Mouse (Mus musculus) urinary bladder, postnatal 25 days (tissue): ENCODE measurements around the gene 9030612E09Rik.

Source experiments
- DNase-seq: peaks from one replicate; pipeline ENCODE4 v3.0.0; 2022; ENCODE audit warnings: low spot score

The 9030612E09Rik gene

GRCm38 (mm10) chr10:43203865-43204264 lies 29.4 kb downstream of the 9030612E09Rik start:
- DNase-seq: no peak

- peak; percentile 11 for DNase-seq
Observed at GRCm38 (mm10) chr10:43211866-43212265, 37.4 kb downstream of the 9030612E09Rik start.

GRCm38 (mm10) chr10:43217361-43217900 lies 42.9 kb downstream of the 9030612E09Rik start:
- no peak for DNase-seq

GRCm38 (mm10) chr10:43220479-43220878 lies 46.0 kb downstream of the 9030612E09Rik start:
- DNase-seq: no peak

- DNase-seq: peak; percentile 84
Observed at GRCm38 (mm10) chr10:43220910-43221625, 46.6 kb downstream of the 9030612E09Rik start, which contains the start of gene Pdss2. Gene Pdss2, plus strand, starts transcription at chr10:43221486.

GRCm38 (mm10) chr10:43221659-43222058 lies 47.2 kb downstream of the 9030612E09Rik start:
- no peak for DNase-seq

GRCm38 (mm10) chr10:43223391-43223790 lies 48.9 kb downstream of the 9030612E09Rik start:
- no peak for DNase-seq
